Comparison of ENCODE assay signal across 8 mouse cellular contexts in genomic region chr6:121183414-121184173, GRCm38 (mm10). TPM values are rescaled to one million over a fixed set of nuclear protein-coding genes. Genes with fewer than 3 reads are reported as not detected.
A peak's percentile ranks its signal among the peaks of the same experiment; 100 is the strongest.
DNase-seq lines count a peak whose midpoint lies in the region; ATAC-seq lines count a peak whose summit lies in the region.

Pex26 (plus strand) TSS chr6:121183667.

- DNase-seq in T-cell, adult 2 months (ENCODE audit: low spot score) = peak; percentile 95
- peak; percentile 90 to 93 for DNase-seq in cerebellum, postnatal 36 days
- DNase-seq in gastrocnemius, adult 18-20 months (ENCODE audit: low spot score) = peak; percentile 95
- DNase-seq in left cerebral cortex, adult 18-20 months (ENCODE audit: low spot score in 2 of 2) = peak; percentile 89 to 94
- DNase-seq in right cerebral cortex, adult 18-20 months = peak; percentile 94
- peak; percentile 60 for DNase-seq in urinary bladder, postnatal 10 days (ENCODE audit: low spot score)

- peak within 1 kb of the TSS; percentile 79 for H3K9ac ChIP-seq in hindbrain, embryonic 16.5 days (ENCODE audit: low read depth, low read length)

- peak within 1 kb of the TSS; percentile 74 for H3K4me3 ChIP-seq in hindbrain, embryonic 16.5 days (ENCODE audit: low read length)
- H3K4me3 ChIP-seq in macrophage (ENCODE audit: inconsistent target) = peak within 1 kb of the TSS; percentile 73

- H3K4me1 ChIP-seq in hindbrain, embryonic 16.5 days (ENCODE audit: control insufficient read depth, insufficient read depth, low read depth, low read length) = peaks cover 21% of the 10 kb centered on the region

- ATAC-seq in hindbrain, embryonic 16.5 days = peak; percentile 94

- H3K4me2 ChIP-seq in hindbrain, embryonic 16.5 days (ENCODE audit: low read length) = peak within 1 kb of the TSS; percentile 82

- no peaks in the 10 kb centered on the region for H3K36me3 ChIP-seq in hindbrain, embryonic 16.5 days (ENCODE audit: control insufficient read depth, insufficient read depth, low read length)
- peaks cover 4% of the 10 kb centered on the region; the same call in 1 of the 2 replicates for H3K36me3 ChIP-seq in macrophage (ENCODE audit: inconsistent target)

- no peaks in the 10 kb centered on the region for H3K27me3 ChIP-seq in hindbrain, embryonic 16.5 days (replicated peaks; ENCODE audit: control insufficient read depth, insufficient read depth, low read length)

- H3K27ac ChIP-seq in hindbrain, embryonic 16.5 days (ENCODE audit: low read depth, low read length) = peak within 1 kb of the TSS; percentile 93
- no peak within 1 kb of the TSS for H3K27ac ChIP-seq in macrophage

- 1% methylated on average over 32 of the region's 32 CpGs for WGBS in hindbrain, embryonic 16.5 days
- WGBS in macrophage (ENCODE audit: missing documents) = 4% methylated on average over 32 of the region's 32 CpGs

- no peaks in the 10 kb centered on the region for H3K9me3 ChIP-seq in hindbrain, embryonic 16.5 days (ENCODE audit: control insufficient read depth, low read length)

- H3K79me2 ChIP-seq in macrophage (ENCODE audit: inconsistent target) = no peaks in the 10 kb centered on the region

RNA-seq across cellular contexts. Expression of gene Pex26, which starts in this region (rescaled TPM):
- 1 to 10 TPM; 2.9 TPM for total RNA-seq in gastrocnemius, adult 18-20 months (2021)
- polyA plus RNA-seq in hindbrain, embryonic 16.5 days (2015; fragmentation: Nextera tagmentation; extraction: Ambion mirVana) = 13.5 and 15.6 TPM in 2 replicates
- total RNA-seq in left cerebral cortex, adult 18-20 months (2021) = 10 to 100 TPM; 14.4 to 16.4 TPM
- total RNA-seq in macrophage (2018; cell fraction: chromatin; rRNA removed) = 1 to 10 TPM in 18 of 26 experiments, under 1 TPM in 8; 0.44 to 6.1 (median 1.9) TPM
- 1 to 10 TPM in 25 of 26 experiments, under 1 TPM in 1; 0.80 to 3.4 (median 2.2) TPM for total RNA-seq in macrophage (2018; cell fraction: cytosol; rRNA removed)
- total RNA-seq in macrophage (2018; cell fraction: nucleus; rRNA removed) = 1 to 10 TPM in 25 of 26 experiments, under 1 TPM in 1; 0.85 to 8.0 (median 2.4) TPM
- polyA plus RNA-seq in macrophage (2018) = 1.2 to 2.8 TPM (median 2.5 TPM) in 3 replicates
